Mouse (Mus musculus): Measurements from ENCODE around the gene Cdkn2d. TPM values are rescaled to one million over a fixed set of nuclear protein-coding genes. Genes with fewer than 3 reads are reported as not detected.
"Not testable (repeated sequence)": the region's sequence is repeated elsewhere in the genome, so short reads cannot be mapped to it uniquely, and the experiment has no call there.

Gene Cdkn2d
- total RNA-seq, 4 experiments from 2014 or later = 11.9 to 24.1 (median 18.5) TPM

DNA sequence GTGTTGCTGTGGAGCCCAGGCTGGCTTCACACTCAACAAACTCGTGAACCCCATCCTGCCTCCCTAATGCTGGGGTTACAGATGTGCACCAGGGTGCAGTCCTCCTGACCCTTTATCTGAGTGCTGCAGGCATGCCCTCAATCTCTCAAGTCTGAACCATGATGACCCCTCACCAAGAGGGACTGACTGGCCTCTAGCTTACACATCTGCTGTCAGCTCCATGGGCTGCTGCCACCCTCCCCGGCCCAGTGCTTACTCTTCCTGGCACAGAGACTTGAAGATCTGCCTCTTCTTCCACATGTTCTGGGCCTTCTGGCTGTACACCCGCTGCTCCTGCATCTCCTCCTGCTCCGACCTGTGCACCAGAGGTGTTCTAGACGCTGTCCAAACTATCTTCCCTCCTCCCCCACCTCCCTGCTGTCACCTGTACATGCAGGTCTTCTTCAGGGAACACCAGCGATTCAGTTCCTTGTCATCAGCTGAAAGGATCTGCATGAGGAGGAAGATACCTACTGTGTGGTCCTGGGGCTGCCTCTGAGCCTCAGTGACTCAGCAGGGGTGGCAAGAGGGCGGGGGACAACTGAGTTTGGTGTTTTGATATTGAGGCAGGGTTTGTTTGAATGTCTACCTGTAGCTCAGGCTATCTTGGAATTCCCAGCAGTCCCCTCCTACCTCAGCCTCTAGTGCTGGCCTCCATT, 16.0 kb downstream of the Cdkn2d start:
- DNase-seq = no peak

DNA sequence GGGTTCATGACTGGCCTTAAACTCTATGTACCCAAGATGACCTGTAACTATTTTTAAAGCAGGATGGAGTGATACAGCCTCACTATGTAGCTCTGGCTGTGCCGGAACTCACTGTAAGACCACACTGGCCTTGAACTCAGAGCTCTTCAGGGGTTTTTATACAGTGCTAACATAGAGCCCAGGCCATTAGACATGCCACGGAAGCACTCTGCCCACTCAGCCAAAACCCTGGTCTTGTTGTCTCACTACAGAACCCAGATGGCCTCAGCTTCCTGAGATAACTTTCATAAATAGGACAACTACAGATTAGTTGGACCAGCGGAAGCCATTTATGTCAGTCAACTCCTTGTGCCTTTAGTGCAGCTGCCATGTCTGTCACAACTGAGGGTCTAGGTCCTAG, 16.9 kb downstream of the Cdkn2d start:
- DNase-seq = no peak

DNA sequence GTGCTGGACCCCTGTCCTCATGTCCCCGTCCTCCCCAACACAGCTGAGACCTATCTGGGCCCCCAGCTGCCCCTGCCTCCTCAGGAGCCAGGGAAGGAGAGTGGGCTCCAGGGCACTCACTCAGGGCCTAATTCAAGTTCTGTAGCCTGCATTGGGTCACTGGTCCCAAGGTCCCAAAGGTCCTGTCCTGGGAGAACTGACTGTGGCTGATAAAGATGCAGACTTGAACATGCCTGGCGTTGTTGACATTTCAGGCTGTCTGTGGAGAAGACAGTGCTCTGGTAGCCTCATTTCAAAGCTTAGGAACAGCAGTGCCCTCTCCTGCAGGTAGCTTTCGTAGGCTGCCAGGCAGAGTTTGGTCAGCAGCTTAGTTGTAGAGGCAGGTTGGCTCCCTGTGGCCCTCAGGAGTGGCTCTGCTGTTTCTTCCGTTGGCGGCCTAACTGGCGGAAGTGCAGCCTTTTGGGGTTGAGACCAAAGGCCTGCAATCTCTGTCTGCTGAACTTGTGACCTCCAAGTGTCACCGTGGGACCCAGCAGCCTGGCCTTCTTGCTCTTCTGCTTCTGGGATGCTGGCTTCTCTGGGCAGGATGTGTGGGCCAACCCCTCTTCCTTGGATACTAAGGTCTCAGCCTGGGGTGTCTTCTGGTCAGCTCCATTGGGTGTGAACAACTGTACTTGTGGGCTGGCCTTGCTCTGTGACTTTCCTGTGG, 17.5 kb downstream of the Cdkn2d start:
- DNase-seq = no peak

DNA sequence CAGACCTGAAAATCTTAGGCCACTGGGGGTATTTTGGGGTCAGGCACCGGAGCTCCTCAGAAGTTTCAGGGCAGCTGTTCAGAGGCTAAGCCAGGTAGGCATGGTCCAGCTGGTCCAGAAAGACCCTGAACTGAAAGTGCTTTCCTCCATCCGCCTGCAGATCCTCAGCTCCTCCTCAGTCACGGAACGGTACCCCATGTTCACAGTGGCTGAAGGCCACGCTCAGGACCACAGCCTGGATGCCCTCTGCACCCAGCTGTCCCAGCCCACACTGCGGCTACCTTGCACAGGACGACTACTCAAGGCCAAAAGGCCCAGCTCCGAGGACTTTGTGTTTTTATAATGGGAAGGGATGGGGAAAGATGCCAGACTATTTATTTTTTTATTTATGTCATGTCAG, 18.1 kb downstream of the Cdkn2d start:
- DNase-seq = no peak

DNA sequence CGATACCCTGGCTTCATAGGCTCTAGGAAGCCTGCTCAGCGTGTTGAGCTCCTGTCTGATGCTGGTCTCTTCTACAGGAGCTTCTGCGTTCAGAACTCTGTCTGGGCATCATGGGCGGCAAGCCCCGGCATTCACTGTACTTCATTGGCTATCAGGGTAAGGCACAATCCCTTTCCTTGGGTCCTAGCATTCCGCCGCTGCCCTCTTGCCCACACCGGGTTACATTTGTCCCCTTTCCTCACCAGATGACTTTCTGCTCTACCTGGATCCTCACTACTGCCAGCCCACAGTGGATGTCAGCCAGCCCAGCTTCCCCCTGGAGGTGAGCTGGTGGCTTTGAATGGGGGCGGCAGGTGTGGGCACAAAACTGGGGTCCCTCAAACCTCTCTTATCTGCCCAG, 18.8 kb downstream of the Cdkn2d start:
- no peak for DNase-seq

DNA sequence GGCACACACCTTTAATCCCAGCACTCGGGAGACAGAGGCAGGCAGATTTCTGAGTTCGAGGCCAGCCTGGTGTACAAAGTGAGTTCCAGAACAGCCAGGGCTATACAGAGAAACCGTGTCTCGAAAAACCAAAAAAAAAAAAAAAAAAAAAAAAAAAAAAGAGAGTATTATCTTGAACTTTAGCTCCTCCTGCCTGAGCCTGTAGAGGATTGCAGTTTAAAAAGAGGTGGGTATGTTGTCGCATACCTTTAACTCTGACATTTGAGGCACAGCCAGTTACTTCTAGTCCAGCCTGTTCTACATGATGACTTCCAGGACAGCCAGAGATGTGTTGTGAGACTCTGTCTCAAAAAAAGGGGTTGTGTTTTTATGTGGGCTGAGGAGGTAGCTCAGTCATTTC, 21.6 kb downstream of the Cdkn2d start:
- DNase-seq = not testable (repeated sequence)

DNA sequence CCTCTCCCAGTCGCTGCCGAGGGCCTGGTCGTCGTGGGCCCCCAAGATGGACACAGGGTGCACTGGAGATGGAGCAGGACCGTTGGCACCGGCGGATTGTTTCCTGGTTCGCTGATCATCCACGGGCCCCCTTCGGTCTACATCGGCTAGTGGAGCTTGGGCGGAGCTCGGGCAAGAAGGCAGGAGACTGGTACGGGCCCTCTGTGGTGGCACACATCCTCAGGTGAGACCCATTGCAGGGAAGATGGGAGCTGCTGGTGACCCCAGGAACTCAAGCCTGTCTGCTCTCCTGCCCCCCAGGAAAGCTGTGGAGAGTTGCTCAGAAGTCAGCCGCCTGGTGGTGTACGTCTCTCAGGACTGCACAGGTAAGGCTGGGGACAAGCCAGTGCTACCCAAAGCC, 22.9 kb downstream of the Cdkn2d start:
- DNase-seq = no peak

DNA sequence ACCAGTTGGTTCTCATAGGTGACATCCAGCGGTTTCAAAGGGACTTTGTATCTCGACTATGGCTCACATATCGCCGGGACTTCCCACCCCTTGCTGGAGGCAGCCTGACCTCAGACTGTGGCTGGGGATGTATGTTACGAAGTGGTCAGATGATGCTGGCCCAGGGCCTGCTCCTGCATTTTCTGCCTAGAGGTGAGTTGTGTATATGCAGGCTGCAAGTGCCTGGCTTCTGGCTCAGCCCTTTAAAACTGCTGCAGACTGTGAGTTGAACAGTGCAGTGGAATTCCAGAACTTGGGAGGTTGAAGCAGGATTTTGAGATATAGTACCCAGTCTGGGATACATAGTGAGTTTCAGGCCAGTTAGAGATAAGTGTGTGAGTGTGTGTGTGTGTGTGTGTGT, 24.3 kb downstream of the Cdkn2d start:
- no peak for DNase-seq

DNA sequence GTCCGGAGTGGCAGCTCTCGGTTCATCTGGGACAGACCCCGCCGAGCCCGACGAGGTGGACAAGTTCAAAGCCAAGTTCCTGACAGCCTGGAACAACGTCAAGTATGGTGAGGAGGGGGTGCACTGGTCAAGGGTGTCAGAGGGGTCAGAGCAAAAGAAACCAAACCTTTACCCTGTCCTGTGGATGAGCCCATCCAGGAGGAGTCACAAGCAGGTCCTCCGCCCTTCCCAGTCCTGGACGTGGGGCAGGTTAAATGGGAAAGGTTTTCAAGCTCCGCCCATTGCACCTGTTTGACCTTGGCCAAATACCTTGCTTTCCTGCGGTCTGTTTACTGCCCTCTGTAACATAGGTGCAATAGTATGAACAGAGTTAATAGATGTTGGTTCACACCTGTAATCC, 25.6 kb downstream of the Cdkn2d start:
- no peak for DNase-seq

DNA sequence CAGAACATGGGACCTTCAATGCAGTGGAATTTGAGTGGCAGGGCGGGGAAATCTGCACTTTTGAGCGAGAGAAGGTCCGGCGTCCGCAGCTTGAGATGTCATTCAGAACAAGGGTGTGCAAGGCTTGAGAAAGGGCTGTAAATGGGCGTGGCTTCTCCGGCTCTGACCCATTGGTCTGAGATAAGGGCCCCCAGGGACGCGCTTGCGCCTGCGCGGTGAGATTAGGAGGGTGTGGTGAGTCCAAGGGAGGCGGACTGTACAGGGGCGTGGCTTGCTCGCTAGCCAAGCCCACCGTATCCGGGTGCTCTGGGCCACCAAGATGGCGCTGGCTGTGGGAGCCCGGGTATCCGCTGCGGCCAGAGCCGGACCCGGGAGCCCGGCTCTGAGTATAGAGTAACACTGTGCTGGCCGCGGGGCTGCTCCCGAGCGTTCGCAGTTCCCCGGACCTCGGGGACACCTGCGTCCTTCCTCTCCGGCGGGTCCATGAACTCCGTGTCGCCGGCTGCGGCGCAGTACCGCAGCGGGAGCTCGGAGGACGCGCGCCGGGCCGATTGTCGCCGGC, 26.1 kb downstream of the Cdkn2d start, which contains the start of gene Atg4d:
Gene Atg4d, plus strand, starts transcription at position 294 of the 562 bp plus-strand sequence.
- peak; percentile 99 for DNase-seq

DNA sequence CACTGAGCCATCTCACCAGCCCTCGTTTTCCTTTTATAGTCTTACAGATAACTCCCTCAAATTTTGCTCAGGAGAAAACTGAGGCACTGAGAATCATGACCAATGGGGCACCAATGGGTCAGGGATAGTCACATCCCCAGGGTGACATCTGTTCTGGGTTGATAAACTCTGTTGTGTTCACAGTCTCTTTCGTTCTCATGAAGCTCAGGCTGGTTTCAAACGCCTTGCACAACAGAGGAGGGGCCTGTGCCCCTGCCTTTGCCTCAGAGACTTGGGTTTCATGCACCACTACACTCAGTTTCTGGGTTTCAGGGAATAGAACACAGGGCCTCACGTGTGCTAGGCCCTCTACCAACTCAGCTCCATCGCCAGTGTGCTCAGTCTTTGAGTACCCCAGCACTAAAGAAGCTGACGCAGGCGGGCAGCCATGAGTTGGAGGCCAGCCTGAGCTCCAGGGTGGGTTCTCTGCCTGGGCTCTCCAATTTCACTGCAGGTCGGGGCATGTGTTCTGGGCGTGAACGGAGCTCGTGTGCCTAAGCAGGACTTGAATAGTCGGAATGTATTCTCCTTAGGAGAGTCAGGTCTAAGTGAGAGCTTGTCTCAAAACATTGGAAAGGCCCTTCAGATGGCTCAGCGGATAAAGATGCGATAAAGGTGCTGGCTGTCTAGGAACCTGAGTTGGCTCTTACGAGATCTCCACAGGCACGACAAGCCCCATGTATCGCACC, 26.8 kb downstream of the Cdkn2d start:
- DNase-seq = no peak

DNA sequence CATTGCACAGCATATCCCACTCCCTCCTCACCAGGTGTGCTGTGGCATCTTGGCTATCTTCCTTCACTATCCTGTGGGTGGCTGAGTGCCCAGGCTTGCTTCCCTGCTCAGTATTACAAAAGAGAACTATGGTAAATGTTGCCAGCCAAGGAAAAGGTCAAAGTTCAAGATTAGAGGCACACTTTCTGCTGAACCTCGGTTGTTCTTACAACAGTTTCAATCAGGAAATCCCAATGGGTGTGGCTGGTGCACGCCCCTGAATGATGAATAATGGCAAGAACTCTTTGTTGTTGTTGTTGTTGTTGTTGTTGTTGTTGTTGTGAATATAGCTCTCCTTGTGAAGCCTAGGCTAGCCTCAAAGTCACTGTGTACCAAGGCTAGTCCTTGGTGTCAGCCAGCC, 29.4 kb downstream of the Cdkn2d start:
- DNase-seq = no peak

DNA sequence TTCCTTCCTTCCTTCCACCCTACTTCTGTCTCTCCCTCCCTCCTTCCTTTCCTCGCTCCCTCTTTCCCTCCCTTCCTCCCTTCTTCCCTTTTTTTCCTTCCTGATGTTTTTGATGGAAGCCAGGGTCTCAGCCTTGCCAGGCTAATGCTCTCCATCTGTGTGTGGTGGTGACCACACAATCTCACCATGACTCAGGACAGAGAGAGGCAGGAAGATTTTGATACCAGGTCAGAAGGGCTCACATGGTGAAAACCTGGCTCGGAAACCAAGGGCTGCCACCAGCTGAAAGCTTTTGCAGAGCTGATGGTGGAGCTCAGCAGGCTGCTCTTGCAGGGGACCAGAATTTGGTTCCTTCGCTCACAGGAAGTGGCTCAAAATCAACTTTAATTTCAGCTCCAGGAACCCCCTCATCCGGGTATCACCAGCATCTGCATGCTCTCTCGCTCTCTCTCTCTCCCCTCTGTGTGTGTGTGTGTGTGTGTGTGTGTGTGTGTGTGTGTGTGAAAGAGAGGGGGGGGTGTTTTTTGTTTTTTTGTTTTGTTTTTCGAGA, 30.6 kb downstream of the Cdkn2d start:
- no peak for DNase-seq

DNA sequence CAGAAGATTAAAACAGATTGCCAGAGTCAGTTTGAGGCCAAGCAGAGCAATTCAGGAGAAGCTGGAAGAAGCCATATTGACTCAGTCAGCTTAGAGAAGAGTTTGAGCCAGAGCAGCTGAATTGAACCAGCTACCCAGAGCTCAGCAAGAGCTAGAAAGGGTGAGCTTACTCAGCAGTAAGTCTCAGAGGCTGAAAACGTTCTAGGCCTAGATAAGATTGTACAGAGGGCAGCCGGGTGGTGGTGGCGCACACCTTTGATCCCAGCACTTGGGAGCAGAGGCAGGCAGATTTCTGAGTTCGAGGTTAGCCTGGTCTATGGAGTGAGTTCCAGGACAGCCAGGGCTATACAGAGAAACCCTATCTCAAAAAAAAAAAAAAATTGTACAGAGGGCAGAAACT, 34.9 kb downstream of the Cdkn2d start:
- not testable (repeated sequence) for DNase-seq

DNA sequence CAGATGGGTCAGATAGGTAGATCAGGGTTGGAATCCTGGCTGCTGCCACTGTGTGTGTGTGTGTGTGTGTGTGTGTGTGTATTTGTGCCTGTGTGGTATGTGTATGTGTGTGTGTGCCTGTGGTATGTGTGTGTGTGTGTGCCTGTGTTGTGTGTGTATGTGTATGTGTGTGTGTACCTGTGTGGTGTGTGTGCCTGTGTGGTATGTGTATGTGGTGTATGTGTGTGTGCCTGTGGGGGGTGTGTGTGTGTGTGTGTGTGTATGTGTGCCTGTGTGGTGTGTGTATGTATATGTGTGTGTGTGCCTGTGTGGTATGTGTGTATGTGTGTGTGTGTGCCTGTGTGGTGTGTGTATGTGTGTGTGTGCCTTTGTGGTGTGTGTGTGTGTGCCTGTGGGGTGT, 36.5 kb downstream of the Cdkn2d start:
- no peak for DNase-seq

DNA sequence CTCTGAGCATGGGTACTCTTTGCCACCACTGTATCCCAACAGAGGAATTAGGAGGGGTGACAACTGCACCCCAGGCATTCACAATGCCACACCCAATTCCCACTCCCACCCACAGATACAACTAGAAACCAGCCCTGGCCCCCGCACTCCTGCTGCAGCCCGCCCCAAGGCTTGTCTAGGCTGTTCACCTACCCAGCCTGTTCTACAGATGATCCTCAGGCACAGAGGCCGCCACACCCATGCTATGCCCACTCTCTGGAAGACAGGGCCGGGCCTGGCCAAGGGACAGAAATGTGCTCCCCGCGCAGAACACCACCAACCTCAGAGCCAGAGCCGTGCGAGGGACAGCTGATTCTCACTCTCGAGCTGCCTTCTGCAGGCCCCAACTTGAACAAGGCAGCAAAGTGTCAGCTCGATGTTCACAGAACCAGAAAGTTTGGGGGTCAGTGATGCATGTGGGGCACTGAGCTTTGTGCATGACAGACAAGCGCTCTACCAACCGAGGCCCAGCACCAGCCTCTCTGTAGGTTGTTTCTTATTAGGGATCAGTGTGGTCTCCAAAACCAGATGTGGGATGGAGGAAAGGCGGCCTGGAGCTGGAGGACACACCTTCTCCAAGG, 40.0 kb downstream of the Cdkn2d start:
- DNase-seq = no peak

DNA sequence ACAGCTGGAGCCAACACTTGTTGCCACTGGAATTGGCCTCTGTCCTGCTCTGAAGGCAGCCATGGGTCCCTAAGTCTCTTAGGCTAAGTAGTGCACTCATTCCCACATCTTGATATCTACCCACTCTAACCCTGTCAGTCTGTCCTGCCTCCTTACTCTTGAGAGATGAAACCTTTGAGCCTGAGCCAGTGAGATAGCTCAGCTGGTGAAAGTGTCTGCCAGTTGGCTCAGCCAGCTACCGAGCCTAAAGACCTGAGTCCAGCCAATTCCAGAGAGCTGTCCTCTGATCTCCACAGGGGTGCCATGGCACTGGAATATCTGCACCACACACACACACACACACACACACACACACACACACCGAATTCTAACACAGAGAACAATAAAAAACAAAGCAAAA, 40.7 kb downstream of the Cdkn2d start:
- no peak for DNase-seq

DNA sequence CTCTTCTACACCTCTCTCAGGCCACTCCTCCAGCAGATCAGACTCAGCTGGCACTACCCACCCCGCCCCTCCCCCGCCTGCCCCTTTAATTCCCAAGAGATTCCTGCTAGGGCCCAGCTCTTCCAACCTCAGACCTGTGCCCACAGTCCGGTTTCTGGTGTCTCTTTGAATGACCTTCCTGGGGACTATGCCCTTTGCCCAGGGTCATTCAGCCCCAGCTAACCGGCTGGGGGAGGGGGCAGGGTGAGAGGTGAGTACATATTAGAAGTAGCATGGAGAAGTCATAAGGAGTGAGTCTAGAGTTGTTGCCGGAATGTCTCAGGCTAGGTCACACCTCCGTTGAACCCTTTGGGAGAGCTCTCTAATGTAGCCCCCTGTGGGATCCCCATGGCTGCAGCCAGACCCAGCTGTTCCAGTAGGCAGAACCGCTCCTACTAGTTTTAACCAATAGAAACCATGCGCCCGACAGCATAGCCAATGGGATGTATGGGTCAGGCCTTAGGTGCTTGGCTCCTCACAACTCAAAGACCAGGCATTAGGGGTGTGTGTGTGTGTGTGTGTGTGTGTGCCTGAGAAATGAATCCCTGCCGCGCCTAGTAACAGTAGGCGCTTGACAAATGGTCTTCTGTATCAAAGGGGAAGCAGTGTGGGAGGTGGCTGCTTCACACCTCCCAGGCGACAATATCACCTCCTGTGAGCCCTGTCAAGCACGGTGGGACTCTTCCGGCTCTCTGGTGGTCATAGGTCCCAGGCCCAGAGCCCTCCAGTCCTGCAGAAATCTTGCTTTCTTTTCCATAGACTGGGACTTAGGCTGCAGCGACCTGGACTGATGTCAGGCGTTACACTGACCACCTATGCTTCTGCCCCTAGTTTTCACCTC, 41.3 kb downstream of the Cdkn2d start:
- no peak for DNase-seq

DNA sequence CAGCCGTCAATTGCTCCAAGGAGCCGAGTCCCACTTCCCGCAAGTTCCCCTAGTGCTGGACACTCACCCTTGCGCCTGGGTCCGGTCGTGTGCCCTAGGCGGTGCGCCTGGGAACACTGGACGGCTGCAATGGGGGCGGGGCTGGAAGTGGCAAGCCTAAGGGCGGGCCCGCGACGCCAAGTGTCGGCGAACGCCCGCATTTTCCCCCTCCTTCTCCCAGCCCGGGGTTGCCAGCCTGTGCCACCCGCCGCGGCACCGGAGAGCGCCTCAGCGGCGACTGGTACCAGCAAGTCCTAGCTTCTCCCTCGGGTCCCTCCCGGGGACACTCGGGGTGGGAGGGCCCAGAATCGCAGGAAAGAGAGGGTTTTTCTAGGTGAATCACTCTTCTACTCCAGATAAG, 42.9 kb downstream of the Cdkn2d start, which contains the start of gene S1pr5:
Gene S1pr5, minus strand, starts transcription at position 118 of the 400 bp plus-strand sequence.
- DNase-seq = no peak

DNA sequence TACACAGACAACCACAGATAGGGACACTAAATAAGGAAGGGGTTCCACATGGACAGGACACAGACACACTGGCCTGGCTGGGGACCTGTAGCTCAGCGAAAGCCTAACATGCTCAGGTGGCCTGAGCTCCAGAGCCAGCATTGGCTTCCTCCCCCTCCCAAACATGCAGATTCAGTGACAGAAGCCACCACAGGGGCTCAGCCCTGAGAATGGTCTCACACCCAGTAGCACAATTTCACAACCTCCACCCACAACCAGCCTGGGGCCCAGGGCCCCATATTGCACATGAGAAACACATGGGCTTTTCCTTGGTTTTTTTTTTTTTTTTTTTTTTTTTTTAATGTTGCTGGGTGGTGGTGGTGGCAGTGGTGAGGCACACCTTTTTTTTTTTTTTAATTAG, 44.9 kb downstream of the Cdkn2d start:
- DNase-seq = no peak

DNA sequence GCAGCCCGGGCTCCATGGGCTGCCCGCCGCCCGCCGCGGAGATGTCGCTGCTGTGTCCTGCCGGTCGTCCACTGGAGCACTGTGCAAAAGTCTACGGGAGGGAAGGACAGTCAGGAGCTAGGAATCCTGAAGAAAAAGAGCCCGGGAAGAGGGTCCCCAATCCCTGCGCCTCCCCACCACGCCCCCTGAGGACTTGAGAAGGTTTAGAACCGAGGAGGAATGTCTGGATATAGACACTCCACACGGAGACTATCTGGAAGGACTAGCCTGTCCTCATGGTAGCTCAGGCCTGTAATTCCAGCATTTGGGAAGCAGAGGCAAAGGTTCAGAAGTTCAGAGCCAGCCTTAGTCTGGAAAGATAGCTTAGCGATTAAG, 46.1 kb downstream of the Cdkn2d start:
- DNase-seq = no peak

All from adrenal gland, adult 8-10 months (tissue).